Mouse (Mus musculus): ENCODE measurements at regions not wholly inside any gene's neighbourhood (a gene's known extent, or its start where the extent isn't known, plus 50 kb on each side); places are given as distances from the start of the nearest gene placed in this dataset.

GRCm38 (mm10) chr14:46015682-46016400 lies 357.9 kb upstream of the Ddhd1 start:
- TF ChIP-seq CTCF (IDR thresholded peaks at IDR 0.05; ENCODE audit: insufficient read depth, low read depth, low read length), result no peak
- TF ChIP-seq POLR2A (IDR thresholded peaks at IDR 0.05; ENCODE audit: insufficient read depth, low read depth, low read length), result no peak
